Mouse (Mus musculus): ENCODE results near the gene Npas1.

Npas1 gene

GRCm38 (mm10) chr7:16471549-16471948 is 6.0 kb downstream of the Npas1 start:
- no peak for DNase-seq (ENCODE audit: low spot score in 2 of 2)

GRCm38 (mm10) chr7:16468115-16468514 is 9.4 kb downstream of the Npas1 start:
- no peak for DNase-seq (ENCODE audit: low spot score in 2 of 2)

- DNase-seq (ENCODE audit: low spot score in 2 of 2) = no peak
These were observed 11.0 kb downstream of the Npas1 start for GRCm38 (mm10) chr7:16466565-16466964.

GRCm38 (mm10) chr7:16465568-16465967 is 12.0 kb downstream of the Npas1 start:
- DNase-seq (ENCODE audit: low spot score in 2 of 2) = no peak

- peak; percentile 29 to 55 for DNase-seq (ENCODE audit: low spot score in 2 of 2)
These were observed 12.4 kb downstream of the Npas1 start for GRCm38 (mm10) chr7:16465160-16465559.

- DNase-seq (ENCODE audit: low spot score in 2 of 2) = peak; percentile 54 to 66
These were observed 14.3 kb downstream of the Npas1 start for GRCm38 (mm10) chr7:16463214-16463613.

GRCm38 (mm10) chr7:16461705-16462104 is 15.8 kb downstream of the Npas1 start:
- DNase-seq (ENCODE audit: low spot score in 2 of 2) = no peak

- no peak for DNase-seq (ENCODE audit: low spot score in 2 of 2)
These were observed 16.4 kb downstream of the Npas1 start for GRCm38 (mm10) chr7:16461151-16461550.

GRCm38 (mm10) chr7:16460566-16460965 is 17.0 kb downstream of the Npas1 start:
- DNase-seq (ENCODE audit: low spot score in 2 of 2) = no peak

GRCm38 (mm10) chr7:16456289-16456688 is 21.2 kb downstream of the Npas1 start:
- no peak for DNase-seq (ENCODE audit: low spot score in 2 of 2)

- no peak for DNase-seq (ENCODE audit: low spot score in 2 of 2)
These were observed 22.5 kb downstream of the Npas1 start for GRCm38 (mm10) chr7:16455016-16455415.

- peak; percentile 29 to 41 for DNase-seq (ENCODE audit: low spot score in 2 of 2)
These were observed 24.3 kb downstream of the Npas1 start for GRCm38 (mm10) chr7:16453118-16453711.

- peak; percentile 91 to 93 for DNase-seq (ENCODE audit: low spot score in 2 of 2)
These were observed 24.9 kb downstream of the Npas1 start, which contains the start of gene Tmem160 for GRCm38 (mm10) chr7:16452587-16453073. Tmem160 (plus strand) TSS chr7:16452779.

- no peak for DNase-seq (ENCODE audit: low spot score in 2 of 2)
These were observed 25.9 kb downstream of the Npas1 start for GRCm38 (mm10) chr7:16451656-16452055.

- DNase-seq (ENCODE audit: low spot score in 2 of 2) = no peak
These were observed 36.3 kb downstream of the Npas1 start for GRCm38 (mm10) chr7:16441241-16441640.

GRCm38 (mm10) chr7:16435088-16435487 is 42.4 kb downstream of the Npas1 start:
- no peak for DNase-seq (ENCODE audit: low spot score in 2 of 2)

- DNase-seq (ENCODE audit: low spot score in 2 of 2) = no peak
These were observed 44.1 kb downstream of the Npas1 start for GRCm38 (mm10) chr7:16433352-16433971.

GRCm38 (mm10) chr7:16426129-16426729 is 51.3 kb downstream of the Npas1 start:
- peak; percentile 71 to 75 for DNase-seq (ENCODE audit: low spot score in 2 of 2)

GRCm38 (mm10) chr7:16425721-16426120 is 51.8 kb downstream of the Npas1 start:
- no peak for DNase-seq (ENCODE audit: low spot score in 2 of 2)

- DNase-seq (ENCODE audit: low spot score in 2 of 2) = no peak
These were observed 53.8 kb downstream of the Npas1 start for GRCm38 (mm10) chr7:16423731-16424130.

- DNase-seq (ENCODE audit: low spot score in 2 of 2) = no peak
These were observed 55.2 kb downstream of the Npas1 start for GRCm38 (mm10) chr7:16422222-16422856.

GRCm38 (mm10) chr7:16420493-16421118 is 56.9 kb downstream of the Npas1 start:
- no peak for DNase-seq (ENCODE audit: low spot score in 2 of 2)

Measured in spleen, postnatal 36 days (tissue).